Mouse (Mus musculus) c-Kit-positive CD71-positive TER-119-negative erythroid progenitor cells, embryonic 14.5 days (primary cell): ENCODE data around the gene Aifm3.
"Not testable (repeated sequence)": the region's sequence is repeated elsewhere in the genome, so short reads cannot be mapped to it uniquely, and the experiment has no call there.

Experiments used
- DNase-seq: peaks from one replicate; pipeline ENCODE4 v3.0.0-alpha.2; 2013; ENCODE audit warnings: low read depth

The Aifm3 gene

GRCm38 (mm10) chr16:17499249-17499883, 10.0 kb downstream of the Aifm3 start:
- no peak for DNase-seq

GRCm38 (mm10) chr16:17502681-17503080, 13.3 kb downstream of the Aifm3 start:
- no peak for DNase-seq

GRCm38 (mm10) chr16:17507018-17507552, 17.7 kb downstream of the Aifm3 start:
- DNase-seq, result no peak

- DNase-seq, result not testable (repeated sequence)
Observed at GRCm38 (mm10) chr16:17508031-17508430, 18.6 kb downstream of the Aifm3 start.

GRCm38 (mm10) chr16:17508546-17509239, 19.3 kb downstream of the Aifm3 start, which contains the start of gene Lztr1:
Gene Lztr1 (plus strand): TSS chr16:17508688.
- DNase-seq, result peak; percentile 81

- no peak for DNase-seq
Observed at GRCm38 (mm10) chr16:17509240-17509597, 19.8 kb downstream of the Aifm3 start.

- no peak for DNase-seq
Observed at GRCm38 (mm10) chr16:17510143-17510542, 20.7 kb downstream of the Aifm3 start.

GRCm38 (mm10) chr16:17510686-17511085, 21.3 kb downstream of the Aifm3 start:
- no peak for DNase-seq

GRCm38 (mm10) chr16:17511431-17511830, 22.0 kb downstream of the Aifm3 start:
- no peak for DNase-seq

- DNase-seq, result no peak
Observed at GRCm38 (mm10) chr16:17518910-17519309, 29.5 kb downstream of the Aifm3 start.

GRCm38 (mm10) chr16:17524156-17524555, 34.7 kb downstream of the Aifm3 start:
- DNase-seq, result no peak

GRCm38 (mm10) chr16:17525524-17525923, 36.1 kb downstream of the Aifm3 start:
- DNase-seq, result no peak

- no peak for DNase-seq
Observed at GRCm38 (mm10) chr16:17526223-17526622, 36.8 kb downstream of the Aifm3 start.

- DNase-seq, result no peak
Observed at GRCm38 (mm10) chr16:17527606-17528005, 38.2 kb downstream of the Aifm3 start.

- DNase-seq, result no peak
Observed at GRCm38 (mm10) chr16:17528276-17528675, 38.9 kb downstream of the Aifm3 start.

- no peak for DNase-seq
Observed at GRCm38 (mm10) chr16:17529981-17530586, 40.7 kb downstream of the Aifm3 start.

GRCm38 (mm10) chr16:17530640-17531288, 41.4 kb downstream of the Aifm3 start, which contains the start of gene Thap7:
Gene Thap7 (minus strand): TSS chr16:17531136.
- DNase-seq, result peak; percentile 96

- DNase-seq, result no peak
Observed at GRCm38 (mm10) chr16:17532271-17532670, 42.9 kb downstream of the Aifm3 start.

GRCm38 (mm10) chr16:17532676-17533329, 43.4 kb downstream of the Aifm3 start:
- DNase-seq, result no peak

GRCm38 (mm10) chr16:17536584-17536983, 47.2 kb downstream of the Aifm3 start:
- no peak for DNase-seq

GRCm38 (mm10) chr16:17542632-17543031, 53.2 kb downstream of the Aifm3 start:
- DNase-seq, result no peak

- no peak for DNase-seq
Observed at GRCm38 (mm10) chr16:17552837-17553236, 63.4 kb downstream of the Aifm3 start.
